Mouse (Mus musculus) brown adipose tissue, adult 24 weeks (tissue): ENCODE measurements around the gene Ralgps2. TPM values are rescaled to one million over a fixed set of nuclear protein-coding genes. Genes with fewer than 3 reads are reported as not detected.

Experiments
- H3K27ac ChIP-seq: fragments of 200-500 bp; replicated peaks from 2 replicates; pipeline ENCODE4 v1.5.1; 2012; ENCODE audit warnings: low read depth, mild to moderate bottlenecking, low read length
- H3K4me1 ChIP-seq: fragments of 200-500 bp; 2 replicates; pipeline ENCODE4 v1.6.1; 2012; ENCODE audit warnings: low read length, mixed read lengths; ENCODE audit not compliant: control insufficient read depth, insufficient read depth, insufficient read length
- H3K4me3 ChIP-seq: fragments of 200-500 bp; 2 replicates; pipeline ENCODE4 v1.5.1; 2012; ENCODE audit warnings: low read depth, mild to moderate bottlenecking, low read length, moderate library complexity; ENCODE audit not compliant: insufficient read depth
- polyA plus RNA-seq: library from polyadenylated mRNA; stranded (reverse); fragments of >200 nt; gene quantifications from 2 replicates; pipeline ENCODE4 v1.2.4, GENCODE M21; 2012; ENCODE audit not compliant: missing spikeins, insufficient read depth, insufficient read length

The Ralgps2 gene
- polyA plus RNA-seq, 1 experiment, result 3.0 TPM

DNA sequence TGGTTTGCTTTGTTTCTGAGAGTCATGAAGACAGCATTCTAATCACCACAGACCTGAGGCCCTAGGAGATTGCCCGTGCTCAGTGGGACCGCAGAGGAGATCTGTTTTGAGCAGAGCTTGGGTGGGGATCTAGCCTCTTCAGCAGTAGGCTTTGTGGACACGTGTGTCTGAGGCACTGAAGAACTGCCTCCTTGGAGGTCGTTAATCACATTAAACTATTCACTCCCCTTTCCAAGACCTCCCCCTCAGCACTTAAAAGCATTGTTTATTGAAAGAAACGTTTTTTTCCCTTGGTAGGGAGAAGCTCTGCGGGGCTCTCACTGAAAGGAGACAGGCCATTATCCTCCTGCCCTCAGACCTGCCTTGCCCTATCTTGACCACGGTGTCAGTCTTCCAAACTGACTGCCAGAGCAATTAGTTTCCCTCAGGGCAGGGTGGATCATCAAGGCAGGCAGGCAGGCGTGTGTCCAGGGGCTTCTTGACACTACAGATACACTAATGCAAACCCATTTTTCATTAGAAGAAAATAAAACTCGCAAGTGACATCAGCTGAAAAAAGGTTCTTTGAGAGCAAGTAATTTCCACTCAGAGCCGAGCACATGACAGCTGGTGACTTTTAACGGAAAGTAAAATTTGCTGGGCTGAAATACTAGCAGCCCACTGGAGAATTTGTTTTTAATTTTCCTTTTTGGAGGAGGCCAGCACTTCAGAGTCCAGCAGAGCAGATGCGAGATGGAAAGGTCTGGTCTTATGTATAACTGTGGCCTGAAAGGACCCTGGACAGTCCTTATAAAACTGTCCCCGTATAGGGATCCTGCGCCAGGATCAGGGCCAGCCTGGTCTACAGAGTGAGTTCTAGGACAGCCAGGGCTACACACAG lies 157.2 kb downstream of the Ralgps2 start:
- Histone ChIP-seq H3K27ac (peak overlapping the region; percentile 46; the same call in 1 of the 2 replicates), H3K4me1 (0 out of 2 replicates have a peak, but pooled peaks cover 3% of the 10 kb centered on the region)

DNA sequence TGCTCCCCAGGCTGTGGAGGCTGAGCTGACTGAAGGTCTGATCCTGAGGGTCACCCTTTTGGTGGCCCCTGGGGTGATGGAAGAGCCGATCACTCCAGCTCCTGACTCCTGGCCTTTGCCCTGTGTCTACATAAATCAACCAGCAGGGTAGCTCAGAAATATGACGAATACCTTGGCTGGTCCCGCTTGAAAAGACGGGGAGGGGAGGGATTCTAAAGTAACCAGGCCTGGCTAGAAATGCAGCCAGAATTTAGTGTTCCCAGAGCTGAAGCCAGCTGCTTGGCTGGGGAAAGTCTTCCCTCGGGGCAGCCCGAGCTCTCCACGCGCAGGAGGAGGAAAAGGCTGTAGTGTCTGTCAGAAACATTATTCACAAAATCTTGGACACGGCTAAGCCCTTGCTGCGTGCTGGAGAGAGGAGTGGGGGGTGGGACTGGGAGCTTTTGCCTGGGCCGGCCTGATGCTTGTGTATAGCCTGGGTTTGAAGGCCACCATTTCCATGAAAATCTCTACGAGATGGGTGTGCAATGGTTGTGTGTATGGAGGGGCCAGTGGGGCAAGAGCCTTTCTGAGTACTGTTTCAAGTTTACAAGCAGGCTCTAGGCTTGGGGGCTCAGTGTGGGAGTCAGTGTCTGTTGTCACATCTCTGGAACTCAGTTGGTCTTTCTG lies 158.2 kb downstream of the Ralgps2 start:
- Histone ChIP-seq H3K27ac (no peak overlapping the region), H3K4me3 (no peak overlapping the region), H3K4me1 (0 out of 2 replicates have a peak, but pooled peaks cover 3% of the 10 kb centered on the region)

More for the DNA sequence above, 157.2 kb downstream of the Ralgps2 start:
- H3K4me3 ChIP-seq, result no peak overlapping the region

DNA sequence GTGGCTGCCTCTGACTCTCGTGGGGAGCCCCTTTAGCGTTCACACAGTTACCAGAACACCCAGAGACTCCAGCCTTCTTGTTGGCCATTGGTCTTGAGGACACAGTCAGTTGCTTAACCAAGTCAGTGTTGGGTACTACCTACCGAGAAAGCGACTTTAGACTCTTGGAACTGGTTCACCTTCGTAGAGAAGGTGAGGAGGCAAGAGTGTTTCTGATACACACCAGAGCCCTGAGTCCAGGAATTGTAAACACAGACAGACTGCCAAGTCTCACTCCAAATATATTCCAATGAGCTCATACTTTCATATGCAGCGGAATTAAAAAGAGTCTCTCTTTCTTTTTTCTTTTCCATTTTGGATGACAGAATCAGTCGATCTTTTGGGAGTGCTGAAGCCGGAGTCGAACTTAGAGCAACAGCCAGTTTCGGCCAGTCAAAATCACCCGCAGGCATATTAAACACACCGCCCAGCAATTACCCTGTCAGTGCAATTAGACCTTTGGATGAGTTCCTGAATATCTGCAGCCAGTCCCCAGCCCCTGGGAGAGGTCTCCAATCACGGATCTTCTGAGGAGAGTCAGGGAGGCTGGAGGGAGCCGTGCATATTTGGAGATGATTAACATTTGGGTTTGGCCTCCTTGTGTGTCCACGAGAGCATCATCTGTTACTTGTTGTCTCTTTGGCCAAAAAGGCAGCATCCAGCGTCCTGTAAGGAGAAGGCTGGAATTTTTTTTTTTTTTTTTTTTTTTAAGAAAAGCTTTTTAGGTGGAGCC lies 159.0 kb downstream of the Ralgps2 start:
- Histone ChIP-seq H3K4me1 (0 out of 2 replicates have a peak, but pooled peaks cover 3% of the 10 kb centered on the region), H3K4me3 (no peak overlapping the region), H3K27ac (no peak overlapping the region)

DNA sequence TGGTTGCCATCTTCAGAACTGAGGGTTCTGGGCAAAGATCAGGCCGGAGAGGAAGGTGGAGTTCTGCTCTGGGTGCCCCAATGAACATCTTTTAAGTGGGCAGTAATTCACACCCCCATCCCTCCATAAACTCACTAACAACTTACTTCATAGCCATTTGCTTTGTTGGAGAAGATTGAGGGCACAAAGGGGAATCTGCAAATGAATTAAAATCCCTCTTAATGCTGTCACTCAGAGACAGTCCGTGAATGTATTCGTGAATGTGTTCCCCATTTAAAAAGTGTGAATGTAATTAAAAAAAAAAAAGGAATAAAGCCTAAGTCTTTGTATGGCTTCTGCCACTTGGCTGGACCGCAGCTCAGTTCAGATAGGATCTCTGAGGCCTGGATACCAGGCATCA lies 159.8 kb downstream of the Ralgps2 start:
- H3K4me1 ChIP-seq, result 0 out of 2 replicates have a peak, but pooled peaks cover 3% of the 10 kb centered on the region
- no peak overlapping the region for H3K27ac ChIP-seq
- no peak overlapping the region for H3K4me3 ChIP-seq

DNA sequence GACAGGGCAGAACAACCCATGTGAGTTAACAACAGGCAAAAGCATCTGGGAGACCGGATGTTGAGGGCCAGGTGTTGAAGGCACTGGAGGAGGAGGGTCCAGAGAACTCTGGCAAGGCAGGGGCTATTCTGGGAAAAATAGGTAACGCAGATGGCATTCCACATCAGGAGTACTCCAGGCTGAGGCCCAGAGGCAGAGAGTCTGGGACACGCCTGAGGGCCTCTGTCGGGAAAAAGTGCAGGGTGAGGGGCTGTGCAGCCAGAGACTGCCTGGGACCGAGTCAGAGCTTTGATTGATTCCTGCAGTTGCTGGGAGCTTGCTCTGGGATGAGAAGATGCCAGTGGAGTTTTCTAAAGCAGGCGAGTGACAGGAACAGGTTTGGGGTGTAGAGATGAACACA lies 160.4 kb downstream of the Ralgps2 start:
- Histone ChIP-seq H3K27ac (no peak overlapping the region), H3K4me3 (no peak overlapping the region), H3K4me1 (0 out of 2 replicates have a peak, but pooled peaks cover 3% of the 10 kb centered on the region)

DNA sequence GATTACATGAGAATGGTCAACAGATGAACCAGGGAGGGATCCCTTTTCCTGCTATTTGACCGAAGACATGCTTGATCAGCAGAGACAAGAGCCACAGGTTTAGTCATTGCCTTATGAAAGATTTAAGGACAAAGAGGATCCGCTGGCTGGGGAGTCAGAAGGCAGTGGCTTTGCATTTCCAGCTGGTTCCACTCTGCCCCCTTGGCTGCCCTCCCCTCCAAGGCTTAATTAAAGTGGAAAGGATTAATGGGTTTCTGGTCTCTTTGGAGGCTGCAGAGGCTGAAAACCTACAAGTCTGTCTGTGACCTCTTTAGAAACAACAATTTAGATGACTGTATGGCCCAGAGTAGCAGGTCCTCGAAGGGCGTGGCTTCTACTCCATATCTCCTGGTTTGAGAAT lies 161.5 kb downstream of the Ralgps2 start:
- Histone ChIP-seq H3K4me3 (no peak overlapping the region), H3K27ac (no peak overlapping the region), H3K4me1 (0 out of 2 replicates have a peak, but pooled peaks cover 3% of the 10 kb centered on the region)

DNA sequence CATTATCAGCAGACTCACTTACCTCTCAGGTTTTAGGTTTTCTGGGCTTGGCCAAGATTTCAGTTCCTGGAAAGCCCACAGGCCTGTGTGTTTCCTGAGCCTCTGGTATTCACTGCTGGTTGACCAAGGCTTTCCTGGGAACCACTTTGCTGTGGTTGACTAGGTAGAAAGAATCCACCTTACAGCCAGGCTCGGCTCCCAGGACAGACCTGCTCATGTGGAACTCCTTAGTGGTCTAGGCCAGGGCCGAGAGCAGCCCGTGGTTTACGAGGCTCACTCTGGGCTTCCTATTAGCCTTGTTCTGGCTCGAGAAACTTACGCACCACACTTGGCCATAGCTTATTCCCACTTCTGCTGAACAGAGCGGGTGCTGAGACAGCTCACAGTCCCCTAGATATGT lies 163.4 kb downstream of the Ralgps2 start:
- Histone ChIP-seq H3K4me1 (no peaks in the 10 kb centered on the region), H3K27ac (no peak overlapping the region), H3K4me3 (no peak overlapping the region)

DNA sequence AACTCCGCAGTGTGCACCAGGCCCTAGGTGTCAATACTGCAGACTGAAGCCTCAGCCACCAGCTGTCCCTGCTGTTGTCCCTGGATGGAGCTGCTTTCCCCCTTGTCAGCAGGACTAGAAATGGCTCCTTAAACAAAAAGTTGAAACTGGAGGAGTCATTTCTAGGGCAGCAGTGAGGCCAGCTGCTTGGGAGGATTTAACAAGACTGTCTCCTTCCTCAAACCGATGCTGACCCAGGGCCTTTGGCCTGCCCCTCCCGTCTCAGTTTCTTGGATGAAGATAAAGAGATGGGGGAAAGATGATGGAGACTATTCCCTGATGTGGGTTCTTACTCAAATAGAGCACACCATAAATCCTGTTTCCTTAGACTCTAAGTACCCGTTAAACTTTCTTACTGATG lies 164.2 kb downstream of the Ralgps2 start:
- Histone ChIP-seq H3K4me3 (no peak overlapping the region), H3K4me1 (no peaks in the 10 kb centered on the region), H3K27ac (no peak overlapping the region)

DNA sequence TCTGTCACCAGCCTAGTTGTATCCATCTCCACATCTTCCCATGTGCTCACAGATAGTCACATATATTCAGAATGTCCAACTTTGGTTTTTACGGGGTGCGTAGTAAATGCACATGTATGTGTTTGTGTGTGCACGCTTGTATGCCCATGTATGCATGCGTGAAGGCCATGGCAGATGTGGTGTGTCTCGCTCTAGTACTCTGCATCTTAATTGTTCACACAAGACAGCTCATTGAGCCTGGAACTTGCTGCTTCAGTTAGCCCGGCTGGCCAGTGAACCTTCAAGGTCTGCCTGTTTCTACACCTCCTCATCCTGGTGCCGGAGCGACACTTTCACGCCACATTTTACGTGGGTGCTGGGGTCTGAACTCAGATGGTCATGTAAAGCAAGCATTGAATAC lies 168.6 kb downstream of the Ralgps2 start:
- Histone ChIP-seq H3K4me3 (no peak overlapping the region), H3K27ac (no peak overlapping the region), H3K4me1 (no peaks in the 10 kb centered on the region)

DNA sequence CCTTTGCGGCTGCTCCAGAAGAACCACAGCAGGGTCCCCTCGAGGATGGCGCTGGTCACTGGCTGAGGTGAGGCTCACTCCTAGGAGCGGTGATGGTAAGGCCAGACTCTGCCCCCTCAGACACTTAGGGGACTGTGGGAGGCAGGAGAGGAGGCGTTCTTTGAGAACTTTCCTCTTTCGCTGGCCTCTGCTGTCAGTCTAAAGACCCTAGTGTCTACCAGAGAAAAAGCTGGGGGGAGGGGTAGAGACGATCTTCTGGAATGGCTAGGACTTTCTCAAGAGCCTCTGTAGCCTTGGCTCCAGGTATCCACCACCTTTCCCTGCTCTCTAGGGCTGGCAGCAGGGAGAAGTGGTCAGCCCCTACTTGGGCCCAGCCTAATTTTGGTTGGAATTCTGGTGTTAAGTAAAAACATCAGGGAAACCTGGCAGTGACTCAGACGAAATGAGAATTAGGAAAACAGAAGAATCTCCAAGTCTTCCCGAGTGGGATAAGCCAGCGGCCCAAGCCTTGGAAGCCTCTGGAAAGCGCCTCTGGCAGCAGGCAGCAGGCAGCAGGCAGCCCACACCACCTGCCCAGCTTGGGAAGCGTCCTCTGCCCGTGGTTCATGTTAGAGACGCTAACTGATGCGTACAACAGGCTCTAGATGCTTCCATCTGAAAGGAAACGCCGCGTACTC lies 169.7 kb downstream of the Ralgps2 start:
- no peak overlapping the region for H3K27ac ChIP-seq
- no peaks in the 10 kb centered on the region for H3K4me1 ChIP-seq
- H3K4me3 ChIP-seq, result no peak overlapping the region

DNA sequence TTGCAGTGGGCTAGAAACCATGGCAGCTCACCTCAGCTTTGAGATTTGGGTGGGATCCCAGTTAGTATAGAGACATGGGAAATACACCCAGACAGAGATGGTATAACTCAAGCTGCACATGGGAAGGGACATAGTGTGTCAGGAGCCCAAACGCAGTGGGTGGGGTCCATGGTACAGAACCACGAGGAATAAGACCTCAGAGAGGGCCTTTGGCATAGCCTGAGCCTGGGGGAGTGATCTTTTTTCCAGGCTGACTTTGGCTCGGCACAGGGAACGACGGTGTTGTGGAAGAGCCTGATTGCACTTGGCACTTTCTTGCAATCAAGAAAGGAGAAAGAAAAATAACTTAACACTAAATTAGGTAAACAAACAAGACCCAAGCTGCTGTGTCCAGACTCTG lies 170.3 kb downstream of the Ralgps2 start:
- Histone ChIP-seq H3K4me3 (no peak overlapping the region), H3K4me1 (no peaks in the 10 kb centered on the region), H3K27ac (no peak overlapping the region)

DNA sequence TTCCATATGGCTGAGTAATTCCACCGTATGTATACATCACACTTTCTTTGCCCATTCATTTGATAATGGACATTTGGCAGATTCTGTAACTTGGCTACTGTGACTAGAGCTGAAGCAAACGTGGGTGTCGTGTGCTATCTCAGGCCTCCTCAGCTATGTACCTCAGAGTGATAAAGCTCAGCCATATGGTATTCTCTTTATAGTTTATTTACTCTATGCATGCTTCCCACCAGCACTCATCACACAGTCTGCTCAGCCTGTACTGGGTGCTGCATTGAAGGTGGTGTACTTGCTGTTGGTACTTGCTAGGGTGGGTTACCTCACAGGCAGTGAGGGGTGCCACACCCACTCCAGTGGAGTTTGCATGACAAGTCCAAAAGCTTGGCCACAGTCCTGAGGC lies 174.1 kb downstream of the Ralgps2 start:
- Histone ChIP-seq H3K4me3 (no peak overlapping the region), H3K4me1 (no peaks in the 10 kb centered on the region), H3K27ac (no peak overlapping the region)

DNA sequence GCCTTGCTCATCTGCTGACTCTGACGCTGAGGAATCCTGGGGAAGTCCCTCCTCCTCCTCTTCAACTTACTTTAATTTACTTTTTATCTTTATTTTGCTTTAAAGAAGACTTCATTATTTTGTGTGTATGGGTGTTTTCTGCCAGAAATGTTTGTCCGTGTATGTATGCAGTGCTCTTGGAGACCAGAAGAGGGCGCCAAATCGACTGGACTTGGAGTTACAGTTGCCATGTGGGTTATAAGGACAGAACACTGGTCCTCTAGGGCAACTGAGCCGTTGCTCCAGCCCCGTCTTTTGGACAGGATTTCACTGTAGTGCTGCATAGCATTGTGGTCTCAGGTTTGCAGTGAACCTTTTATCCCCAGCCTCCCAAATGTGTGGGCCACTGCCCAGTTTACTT lies 174.8 kb downstream of the Ralgps2 start:
- Histone ChIP-seq H3K4me3 (no peak overlapping the region), H3K27ac (no peak overlapping the region), H3K4me1 (no peaks in the 10 kb centered on the region)

DNA sequence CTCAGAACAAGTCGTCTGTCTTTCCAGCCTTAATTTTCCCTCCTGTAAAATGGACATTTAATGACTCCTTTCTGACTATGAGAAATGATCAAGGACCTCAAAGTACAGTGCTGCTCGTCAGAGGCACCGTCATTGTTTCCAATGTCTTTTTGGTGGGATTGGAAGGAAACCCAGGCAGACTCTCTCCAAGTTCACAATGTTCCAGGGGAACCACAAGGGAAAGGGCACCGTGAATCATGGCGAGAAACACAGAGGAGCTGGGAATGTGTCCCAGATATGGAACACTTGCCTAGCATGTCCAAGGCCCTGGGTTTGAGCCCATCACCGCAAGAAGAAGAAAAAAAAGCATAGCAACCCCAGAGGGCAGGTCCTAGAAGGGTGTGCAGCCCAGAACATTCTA lies 176.1 kb downstream of the Ralgps2 start:
- Histone ChIP-seq H3K4me1 (no peaks in the 10 kb centered on the region), H3K27ac (no peak overlapping the region)

DNA sequence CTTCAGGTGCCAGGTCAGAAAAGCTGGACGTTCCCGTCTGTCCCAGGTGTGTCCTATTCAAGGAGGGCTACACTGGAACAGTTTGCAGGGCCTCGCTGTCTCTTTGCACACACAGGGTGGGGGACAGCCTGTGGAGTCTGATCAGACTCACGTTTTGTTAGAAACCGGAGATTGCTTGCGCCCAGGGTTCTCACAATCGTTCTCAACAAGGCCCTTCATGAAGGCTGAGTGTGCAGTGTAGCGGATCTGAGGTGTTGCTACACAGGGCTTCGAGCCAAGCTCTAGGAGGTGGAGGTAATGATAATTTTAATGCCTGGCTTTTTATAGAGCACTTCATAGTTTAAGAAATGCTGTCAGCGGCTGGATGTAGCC lies 178.0 kb downstream of the Ralgps2 start:
- H3K4me3 ChIP-seq, result no peak overlapping the region
- H3K4me1 ChIP-seq, result peaks cover 5% of the 10 kb centered on the region
- H3K27ac ChIP-seq, result no peak overlapping the region

More for the DNA sequence above, 176.1 kb downstream of the Ralgps2 start:
- no peak overlapping the region for H3K4me3 ChIP-seq
